Mouse (Mus musculus) kidney, postnatal 36 days (tissue): Measurements from ENCODE around the gene Angel2.
A peak's percentile ranks its signal among the peaks of the same experiment; 100 is the strongest.
"Not testable (repeated sequence)": the region's sequence is repeated elsewhere in the genome, so short reads cannot be mapped to it uniquely, and the experiment has no call there.

ENCODE experiments used
- DNase-seq, 2 experiments: peaks; one replicate each; pipeline ENCODE4 v3.0.0; 2021 to 2022; ENCODE audit warnings: mixed read lengths in 2 of 2

Gene Angel2

DNA sequence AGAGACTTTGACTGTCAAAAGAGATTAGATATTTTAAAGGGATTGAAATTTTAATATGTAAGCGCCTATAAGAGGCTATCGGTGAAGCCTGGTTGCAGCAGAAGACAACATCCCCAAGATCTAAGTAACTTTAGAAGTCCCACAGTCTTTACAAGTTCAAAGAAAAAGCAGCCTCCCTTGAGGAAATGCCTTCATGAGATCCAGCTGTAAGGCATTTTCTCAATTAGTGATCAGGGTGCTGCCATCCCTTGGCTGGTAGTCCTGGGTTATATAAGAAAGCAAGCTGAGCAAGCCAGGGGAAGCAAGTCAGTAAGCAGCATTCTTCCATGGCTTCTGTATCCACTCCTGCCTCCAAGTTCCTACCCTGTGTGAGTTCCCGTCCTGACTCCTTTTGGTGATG lies at the start of gene Angel2:
Gene Angel2, plus strand, starts transcription at position 301 of the 400 bp plus-strand sequence.
- not testable (repeated sequence) for DNase-seq

DNA sequence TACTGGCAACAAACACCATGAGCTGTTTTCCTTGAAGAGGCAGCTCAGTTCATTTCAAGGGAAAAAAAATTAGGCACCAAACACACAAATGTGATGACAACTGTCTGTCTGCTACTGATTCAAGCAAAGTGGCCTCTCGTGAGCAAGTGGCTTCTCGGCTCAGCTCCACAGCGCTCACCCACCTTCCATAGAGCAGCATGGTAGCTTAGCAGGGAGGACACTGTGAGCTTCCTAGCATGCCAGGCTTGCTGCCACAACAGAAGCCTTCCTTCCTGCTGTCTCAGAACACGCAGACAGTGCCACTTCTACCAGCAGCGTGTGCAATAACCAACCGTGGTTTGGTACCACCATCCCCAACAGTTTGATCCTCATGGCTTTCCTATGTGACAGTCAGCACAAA lies 49.2 kb upstream of the Angel2 start:
- no peak for DNase-seq

DNA sequence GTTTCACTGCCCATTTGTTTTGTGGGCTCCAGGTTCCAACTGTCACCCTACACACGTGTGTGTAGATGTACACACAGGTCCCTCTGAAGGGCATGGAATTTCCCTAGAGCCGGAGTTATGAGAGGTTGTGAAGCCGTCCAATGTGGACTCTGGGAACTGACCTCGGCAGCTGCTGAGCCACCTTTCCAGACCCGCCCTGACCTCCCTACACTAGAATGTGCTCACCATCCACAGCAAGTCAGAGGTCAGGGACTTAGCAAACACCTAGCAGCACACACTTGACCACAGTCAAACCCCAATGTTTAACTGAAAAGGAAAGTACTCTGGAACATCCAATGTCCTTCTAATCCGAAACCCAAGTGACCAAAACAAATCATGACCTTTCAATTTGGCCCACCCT lies 44.3 kb upstream of the Angel2 start:
- no peak for DNase-seq

DNA sequence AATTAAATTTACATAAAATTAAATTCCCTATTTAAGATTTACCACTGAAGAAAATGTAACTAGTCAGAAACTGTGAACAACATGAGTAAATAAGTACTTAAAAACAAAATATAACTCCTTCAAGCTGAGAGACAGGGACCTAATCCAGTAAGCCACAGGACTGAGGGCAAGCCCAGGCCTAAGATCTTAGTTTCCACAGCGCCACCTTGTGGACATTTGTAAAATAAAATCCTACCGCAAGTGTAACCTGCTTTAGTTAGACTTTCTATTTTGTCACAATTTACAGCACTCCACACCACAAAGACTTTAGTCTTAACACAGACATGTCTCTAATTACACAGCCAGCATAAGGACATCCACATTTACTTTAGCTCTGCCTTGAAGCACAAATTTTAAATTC lies 43.5 kb upstream of the Angel2 start:
- peak; percentile 47 to 75 for DNase-seq

DNA sequence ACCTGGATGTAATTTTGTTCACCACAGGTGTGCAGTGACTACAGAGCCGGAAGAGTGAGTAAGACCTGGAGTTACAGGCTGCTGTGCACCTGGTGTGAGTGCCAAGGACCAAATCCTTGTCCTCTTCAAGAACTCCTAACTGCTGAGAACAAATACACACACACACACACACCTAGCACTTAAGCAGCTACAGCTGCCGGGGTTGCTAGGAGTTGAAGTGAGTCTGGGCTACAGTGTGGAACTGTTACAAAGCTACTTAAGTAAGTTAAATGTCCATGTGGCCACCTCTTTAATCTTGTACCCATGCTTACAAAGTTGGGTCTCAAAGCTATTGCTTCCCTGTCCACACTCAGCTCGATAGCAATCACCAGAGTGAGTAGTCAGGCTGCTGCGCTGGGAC lies 38.9 kb upstream of the Angel2 start:
- no peak for DNase-seq

DNA sequence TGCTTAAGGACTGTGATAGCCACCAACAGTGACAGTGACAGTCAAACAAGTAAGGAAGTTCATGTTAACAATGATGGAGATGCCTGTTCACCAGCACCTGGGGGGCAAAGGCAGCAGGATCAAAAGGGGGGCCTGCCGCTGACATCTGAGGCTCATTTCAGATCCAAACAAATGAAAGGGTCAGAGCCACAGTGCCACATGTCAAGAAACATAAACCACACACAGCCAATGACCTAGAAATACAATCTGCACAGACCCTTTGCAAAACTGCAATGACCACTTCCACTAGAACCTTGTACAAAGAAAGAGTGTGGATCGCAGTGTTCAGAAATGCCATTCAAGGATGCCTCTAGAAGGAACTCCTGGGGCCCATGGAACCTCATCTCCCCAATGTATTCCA lies 36.9 kb upstream of the Angel2 start:
- DNase-seq: no peak

DNA sequence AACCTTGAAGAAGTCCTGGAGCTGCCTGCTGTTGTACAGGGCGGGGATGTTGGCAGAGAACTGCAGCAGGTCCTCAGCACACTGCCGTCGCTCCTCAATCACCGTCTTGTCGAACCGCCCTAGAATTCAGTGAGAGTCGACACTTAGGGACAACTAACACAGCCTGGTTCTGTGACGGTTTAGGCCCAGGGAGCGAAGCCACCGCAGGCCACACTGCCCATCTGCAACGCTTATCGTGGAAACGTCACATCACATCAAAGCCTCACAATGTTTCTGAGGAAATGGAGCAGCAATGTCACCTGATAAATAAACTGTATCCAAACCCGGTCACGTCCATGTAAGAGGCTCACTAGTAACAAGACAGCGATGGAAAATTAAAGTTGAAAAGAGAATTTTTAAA lies 36.3 kb upstream of the Angel2 start:
- DNase-seq: no peak

DNA sequence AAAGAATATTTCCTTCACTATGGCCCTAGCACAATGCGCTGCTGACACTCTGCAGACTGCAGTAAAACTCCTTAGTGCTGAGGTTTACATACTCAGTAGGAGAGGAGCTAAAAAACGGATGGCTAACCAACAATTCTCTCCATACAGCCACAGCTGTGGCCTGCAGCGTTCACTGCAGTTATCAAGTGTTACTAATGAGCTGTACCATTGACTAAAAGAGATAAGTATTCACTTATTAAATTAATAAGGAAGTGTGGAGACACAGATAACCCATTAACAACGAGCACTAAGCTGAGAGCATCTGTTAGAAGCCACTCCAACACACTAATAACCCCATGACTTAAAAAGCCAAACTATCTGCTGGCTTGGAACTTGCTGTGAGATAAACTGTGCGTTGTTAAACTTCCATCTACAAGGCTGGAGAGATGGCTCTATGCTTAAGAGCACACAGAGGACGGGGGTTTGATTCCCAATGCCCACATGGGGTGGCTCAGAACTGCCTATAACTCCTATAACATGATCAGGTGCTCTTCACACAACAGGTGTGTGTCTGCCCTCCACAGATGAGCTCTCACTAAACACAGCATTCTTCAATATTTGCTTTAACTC lies 31.2 kb upstream of the Angel2 start:
- no peak for DNase-seq

DNA sequence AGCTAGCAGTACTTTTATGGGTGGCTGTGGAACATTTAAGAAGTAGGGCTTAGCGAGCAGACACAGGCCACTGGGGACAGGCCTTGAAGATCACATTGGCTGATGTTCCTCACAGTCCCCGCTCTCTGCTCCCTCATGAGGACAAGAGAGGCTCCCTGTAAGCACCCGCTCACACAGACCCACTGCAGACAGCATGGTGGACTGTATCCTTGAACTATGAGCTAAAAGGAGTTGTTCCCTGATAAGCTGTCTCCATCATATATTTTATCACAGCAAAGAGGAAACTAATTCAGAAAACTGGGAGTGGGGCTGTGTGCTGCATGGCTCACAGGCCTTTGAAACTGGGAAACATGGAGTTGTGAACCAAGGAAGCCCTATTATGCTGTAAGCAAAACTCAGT lies 26.7 kb upstream of the Angel2 start:
- no peak for DNase-seq

DNA sequence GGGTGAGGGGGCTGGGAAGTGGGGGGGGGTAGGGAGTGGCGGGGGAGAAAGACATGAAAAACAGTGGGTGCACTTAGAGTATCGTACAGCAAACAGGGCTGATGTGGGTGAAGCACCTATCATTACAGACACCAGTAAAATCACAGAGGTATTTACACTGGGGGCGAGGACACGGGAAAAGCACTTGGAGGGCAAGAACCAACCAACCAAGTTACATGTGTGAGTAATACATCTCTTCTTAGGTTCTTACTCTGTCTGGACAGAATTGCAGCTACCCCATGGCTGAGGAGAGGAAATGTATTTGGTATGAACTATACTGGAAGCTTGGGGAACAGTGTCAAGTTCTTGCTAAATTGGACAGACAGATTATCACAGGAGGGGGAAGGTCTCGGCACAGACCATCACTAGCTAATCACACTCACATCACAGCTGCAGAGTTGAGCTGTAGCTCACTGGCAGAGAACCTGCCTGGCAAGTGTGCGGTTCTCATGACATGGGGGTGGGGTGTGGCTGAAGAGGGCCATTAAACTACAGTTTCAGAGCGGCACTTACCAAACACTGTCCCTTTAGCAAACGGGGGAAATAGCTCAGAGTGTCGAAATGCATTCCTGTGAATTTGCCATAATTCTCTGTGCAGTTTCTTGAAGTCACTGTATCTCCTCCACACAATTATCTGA lies 25.9 kb upstream of the Angel2 start:
- DNase-seq: no peak

DNA sequence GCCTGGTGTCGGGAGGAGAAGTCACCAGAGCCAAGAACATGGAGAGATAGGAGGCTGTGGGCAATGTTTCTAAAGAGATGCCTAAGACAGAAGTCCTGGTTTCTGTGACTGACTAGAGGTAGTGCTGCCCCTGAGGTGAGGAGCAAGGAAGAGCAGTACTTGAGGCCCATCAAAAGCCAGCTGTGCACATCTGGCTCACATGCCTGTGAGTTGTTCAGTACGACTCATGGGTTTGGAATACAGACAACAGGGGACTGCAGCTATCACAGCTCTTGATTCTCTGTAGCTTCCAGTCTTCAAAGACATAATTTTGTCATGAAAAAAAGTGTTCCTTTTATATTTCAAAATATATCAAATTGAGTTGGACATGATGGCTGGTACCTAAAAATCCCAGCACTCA lies 23.8 kb upstream of the Angel2 start:
- no peak for DNase-seq

DNA sequence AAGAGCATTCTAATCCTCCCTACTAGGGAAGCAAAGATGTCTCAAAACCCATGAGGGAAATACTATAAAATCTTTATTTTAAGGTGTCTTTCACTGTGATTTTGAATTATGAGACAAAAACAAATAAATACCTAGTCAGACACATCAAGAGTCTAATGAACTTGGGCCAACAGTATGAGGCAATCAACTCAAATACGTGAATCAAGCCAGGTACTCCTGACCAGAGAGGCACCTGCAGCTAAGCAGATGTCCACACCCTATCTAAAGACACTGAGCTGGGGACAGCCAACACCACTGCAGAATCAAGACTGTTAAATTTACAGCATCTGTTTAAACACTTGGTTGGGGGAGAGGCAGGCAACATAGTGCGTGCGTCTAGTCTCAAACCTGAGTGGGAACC lies 20.8 kb upstream of the Angel2 start:
- no peak for DNase-seq

DNA sequence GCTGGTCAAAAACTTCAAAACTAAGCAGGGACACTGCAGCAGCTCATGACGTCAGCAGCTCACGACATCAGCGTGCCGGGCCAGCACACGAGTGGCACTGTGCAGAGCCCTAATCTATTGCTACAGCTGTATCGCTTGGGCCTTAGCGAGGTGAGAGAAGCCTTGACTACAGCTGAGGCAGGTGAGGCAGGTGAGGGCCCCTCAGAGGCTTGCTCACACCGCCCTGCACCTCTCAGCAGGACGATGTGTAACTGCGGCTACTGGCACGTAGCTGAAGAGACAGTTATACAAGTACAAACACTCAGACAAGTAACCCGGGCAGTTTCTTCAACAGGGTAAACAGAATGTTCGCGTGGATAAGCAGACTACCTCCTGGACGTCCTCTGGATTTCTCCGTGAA lies 20.2 kb upstream of the Angel2 start:
- DNase-seq: no peak

DNA sequence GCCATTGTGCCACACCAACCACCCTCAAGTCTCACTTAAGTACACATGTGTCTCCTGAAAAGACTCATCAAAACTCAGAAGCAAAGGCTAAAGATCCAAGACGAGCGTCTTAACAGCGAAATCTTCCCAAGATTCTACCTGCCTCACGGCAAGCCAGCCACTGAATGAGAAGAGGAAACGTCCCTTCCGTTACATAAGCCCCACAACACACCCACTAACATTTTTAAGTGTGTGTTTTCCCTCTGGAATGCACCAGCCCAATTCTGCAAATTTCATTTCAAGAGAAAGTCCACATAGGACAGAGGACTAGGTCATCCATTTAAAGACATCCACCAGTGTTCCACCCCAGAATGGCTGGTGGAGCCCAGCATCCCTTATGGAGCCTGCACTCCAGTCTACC lies 14.1 kb upstream of the Angel2 start:
- DNase-seq: no peak

DNA sequence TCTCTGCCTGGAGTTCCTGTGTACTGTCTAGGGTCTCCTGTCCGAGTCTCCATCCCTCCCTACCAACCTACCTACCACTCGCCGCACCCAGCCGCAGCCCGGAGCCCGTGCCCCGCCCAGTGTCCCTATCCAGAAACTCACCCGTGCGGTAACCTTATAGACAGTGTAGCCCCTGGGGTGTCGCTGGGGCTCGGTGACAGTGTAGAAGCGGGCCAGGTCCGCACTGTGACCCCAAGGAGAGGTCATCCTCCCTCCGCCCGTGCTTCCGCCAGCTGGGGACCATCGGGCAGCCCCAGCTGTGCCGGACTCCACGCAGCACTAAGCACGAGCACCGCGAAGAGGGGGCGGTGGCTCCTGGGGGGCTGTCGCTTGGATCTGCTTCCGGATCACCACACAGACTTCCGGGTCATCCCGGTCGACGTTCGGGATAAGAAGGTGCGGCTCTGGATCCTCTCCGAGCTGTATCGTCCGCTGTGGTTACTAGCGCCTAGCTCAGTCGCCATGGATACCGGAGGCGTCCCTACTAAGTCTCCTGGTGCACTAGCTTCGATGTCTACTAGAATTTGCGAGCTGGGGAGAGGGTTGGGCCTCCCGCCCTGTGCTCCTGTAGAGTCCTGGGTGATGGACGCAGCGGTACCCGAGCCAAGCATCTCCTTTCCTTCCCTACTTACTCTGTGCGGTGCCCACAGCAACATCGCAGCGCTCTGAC lies 13.3 kb upstream of the Angel2 start, which contains the start of gene Rps6kc1:
Gene Rps6kc1, minus strand, starts transcription at position 356 of the 709 bp plus-strand sequence.
- peak; percentile 85 to 93 for DNase-seq

DNA sequence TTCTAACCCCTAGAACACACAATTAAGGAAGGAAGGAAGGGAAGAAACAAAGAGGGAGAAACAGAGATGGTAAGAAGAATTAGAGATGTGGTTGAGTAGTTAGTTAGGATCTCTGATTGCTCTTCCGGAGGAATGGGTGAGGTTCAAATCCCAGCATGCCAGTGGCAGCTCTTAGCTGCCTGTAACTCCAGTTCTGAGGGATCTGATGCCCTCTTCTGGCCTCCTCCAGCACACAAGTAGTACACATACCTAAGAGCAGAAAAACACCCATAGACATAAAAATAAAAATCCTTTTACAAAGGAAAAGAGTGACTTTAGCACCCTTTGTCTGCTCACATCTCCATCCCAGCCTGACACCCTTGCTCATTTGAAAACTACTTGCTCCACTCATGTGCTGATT lies 12.3 kb upstream of the Angel2 start:
- DNase-seq: no peak

DNA sequence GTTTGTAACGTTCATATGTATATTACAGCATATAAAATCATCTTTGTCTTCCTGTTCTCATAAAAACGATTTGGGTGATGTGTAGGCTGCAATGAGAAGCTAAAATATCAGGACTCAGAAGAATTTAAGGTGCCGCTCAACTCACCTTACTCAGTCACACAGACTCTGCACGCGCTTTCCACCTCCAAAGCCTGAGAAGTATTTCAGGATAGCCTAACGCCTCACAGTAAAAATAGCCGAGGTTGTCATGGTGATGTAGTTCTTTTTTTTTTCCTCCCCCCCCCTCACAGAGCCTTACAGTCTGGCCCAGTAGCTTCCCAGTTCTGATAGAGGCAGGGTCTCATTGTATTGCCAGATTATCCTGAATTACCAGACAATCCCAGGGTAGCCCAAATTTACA lies 6.0 kb upstream of the Angel2 start:
- DNase-seq: no peak

DNA sequence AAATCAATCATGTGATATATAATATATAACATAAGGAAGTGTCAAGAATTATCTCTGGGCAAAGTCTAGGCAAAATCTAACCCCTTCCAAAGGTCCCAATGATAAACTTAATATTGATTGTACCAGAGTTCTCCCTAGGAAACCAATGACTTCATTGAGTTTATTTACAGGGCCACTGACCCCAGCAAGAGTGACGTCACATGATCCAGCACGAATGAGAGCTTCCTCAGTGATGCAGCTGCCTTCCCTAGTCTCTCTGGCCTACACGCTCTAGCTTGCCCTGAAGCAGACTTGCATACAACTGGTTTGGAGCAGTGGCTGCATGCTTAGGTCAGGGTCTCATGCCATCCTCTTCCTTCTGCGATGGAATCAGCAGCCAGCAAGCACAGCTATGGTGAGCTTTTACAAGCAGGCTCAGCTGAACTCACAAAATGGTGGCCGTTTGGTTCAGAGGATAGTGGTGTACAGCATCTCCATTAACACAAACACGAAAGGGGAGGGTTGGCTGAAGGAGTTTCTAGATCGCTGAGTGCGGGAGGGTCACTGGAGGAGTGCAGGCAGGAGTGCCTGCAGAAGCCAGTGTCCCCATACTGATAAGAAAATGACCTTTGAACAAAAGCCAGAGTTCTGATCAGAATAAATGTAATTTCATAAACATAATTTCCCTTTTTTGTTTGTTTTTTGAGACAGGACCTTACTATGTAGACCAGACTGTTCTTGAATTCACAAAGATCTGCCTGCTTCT lies 5.0 kb upstream of the Angel2 start:
- no peak for DNase-seq

DNA sequence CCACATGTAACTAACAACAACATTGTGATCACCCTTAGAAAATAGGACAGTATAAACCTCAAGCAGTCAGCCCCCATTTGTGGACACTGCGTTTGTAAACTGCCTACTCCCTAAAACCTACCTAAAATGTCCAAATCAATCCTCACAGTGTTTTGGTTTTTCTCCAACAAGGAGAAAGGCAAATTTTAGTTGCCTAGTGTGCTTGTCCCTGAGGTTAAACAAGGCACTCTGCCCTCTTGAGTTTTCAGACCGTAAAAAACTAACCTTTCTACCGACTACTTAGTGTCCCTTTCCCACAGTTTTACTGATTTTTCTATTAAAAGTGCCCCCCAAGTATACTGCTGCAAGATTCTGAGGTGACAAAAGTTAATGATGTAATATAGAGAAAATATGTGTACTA lies 2.4 kb downstream of the Angel2 start:
- DNase-seq: no peak

DNA sequence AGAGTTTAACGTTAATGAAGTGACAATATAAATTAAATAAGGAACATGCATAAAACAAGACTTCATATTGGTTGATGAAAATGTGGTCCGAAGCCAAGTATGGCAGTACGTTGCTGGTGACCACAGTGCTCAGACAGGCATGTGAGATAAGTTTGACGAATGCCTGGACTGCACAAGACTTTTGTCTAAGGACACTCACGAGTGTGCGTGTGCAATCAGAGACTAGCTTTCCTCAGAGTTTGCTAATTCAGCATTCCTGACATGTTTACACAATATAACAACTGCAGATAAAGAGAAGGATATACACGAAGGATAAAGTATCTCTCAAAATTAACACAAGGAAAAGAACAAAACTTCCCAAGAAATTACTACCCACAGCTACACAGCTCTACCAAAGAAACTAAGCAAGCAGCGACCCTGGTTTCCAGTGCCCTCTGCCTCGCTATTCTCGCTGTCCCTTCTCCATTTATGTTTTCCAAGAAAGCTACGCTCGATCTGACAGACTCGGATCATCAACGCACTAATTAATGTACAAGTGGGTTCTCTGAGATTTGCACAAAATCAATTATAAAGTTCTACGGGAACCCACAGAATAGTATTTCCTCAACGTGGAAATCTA lies 2.9 kb downstream of the Angel2 start:
- DNase-seq: peak in 1 of 2 experiments; percentile 5

DNA sequence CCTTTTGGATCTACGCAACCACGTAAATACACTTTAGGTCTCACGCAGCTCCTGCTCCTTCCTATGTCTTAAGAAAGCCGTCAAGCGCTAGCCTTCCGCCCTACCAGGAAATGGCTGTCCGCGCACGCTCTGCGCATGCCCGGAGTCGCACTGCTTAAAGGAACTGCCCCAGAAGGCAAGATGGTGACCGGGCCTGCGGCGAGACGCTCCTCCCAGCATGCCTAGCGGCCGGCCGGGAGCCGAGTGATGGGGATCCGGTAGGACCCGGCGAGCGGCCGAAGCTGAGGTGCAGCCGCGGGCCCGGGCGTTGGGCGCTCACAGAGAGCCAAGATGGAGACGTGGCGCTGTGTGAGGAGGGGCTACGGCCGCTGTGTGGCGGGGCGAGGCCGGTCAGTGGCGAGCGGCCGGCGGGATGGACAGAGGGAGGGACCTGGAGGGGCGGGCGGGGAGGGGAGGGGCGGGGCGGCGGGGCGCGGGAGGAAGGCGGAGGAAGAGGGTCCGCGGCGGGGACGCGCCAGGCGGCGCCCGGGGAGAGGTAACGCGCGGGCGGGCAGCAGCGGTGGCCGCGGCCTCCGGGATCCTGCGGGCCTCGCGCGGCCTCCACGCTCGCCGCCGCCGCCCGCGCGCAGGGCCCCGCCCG lies 3.6 kb downstream of the Angel2 start:
- peak; percentile 98 to 99 for DNase-seq

DNA sequence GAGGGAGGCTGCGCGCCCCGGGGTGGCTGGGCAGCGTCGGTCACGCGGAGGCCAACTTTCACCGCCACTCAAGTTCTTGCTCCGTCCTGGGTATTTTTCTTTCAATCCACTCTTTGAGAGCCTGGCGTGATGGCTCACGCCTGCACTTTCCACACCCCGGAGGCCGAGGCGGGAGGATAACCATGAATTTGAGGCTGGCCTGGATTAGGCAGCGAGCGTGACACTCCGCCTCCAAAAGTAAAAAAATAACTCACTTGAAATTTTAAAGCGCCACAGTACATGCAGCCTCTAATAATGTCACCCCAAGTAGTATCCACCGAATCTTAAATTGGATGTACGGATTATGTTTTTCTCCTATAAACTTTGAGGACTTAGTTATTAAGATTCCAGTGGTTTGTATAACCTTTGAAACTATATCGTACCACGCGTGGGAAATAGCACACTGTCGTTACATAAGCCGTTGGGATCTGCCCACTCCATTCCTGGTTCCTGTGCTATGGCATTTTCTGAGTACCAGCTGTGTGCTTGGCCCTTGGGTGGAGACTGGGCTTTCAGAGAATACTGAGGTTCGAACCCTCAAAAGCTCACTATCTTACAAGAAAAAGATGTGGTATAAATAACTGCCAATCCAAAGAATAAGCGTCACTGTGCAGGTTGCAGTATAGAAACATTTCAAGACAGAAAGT lies 4.2 kb downstream of the Angel2 start:
- DNase-seq: peak; percentile 68 to 73
